Mouse (Mus musculus) adrenal gland, postnatal 10 days (tissue): ENCODE data around the gene Smyd1. TPM values are rescaled to one million over a fixed set of nuclear protein-coding genes. Genes with fewer than 3 reads are reported as not detected.
"Not testable (repeated sequence)": the region's sequence is repeated elsewhere in the genome, so short reads cannot be mapped to it uniquely, and the experiment has no call there.

Source experiments
- DNase-seq: peaks from one replicate; pipeline ENCODE4 v3.0.0; 2021; ENCODE audit warnings: mixed read lengths
- long read RNA-seq, 2 experiments: library from polyadenylated mRNA; stranded (forward); transcript quantifications; one replicate each; pipeline ENCODE4 v2.0.0; 2021
- total RNA-seq, 2 experiments: library from RNA; stranded (reverse); gene quantifications; 2 replicates each; pipeline ENCODE4 v1.2.3; 2021

Smyd1 gene
- total RNA-seq: 10 to 100 TPM in 1 of 2 experiments, 1 to 10 TPM in 1; 5.0 to 17.9 TPM
- long read RNA-seq, experiment 1, partial matches to known transcripts: 1 of 2 reads
- long read RNA-seq, experiment 1, other reads (novel, unspliced or antisense): 0 of 2 reads
- long read RNA-seq, experiment 2, partial matches to known transcripts: 0 of 5 reads
- long read RNA-seq, experiment 2, other reads (novel, unspliced or antisense): 4 of 5 reads

- no peak for DNase-seq
Observed at GRCm38 (mm10) chr6:71321826-71322283, at the start of gene Smyd1. Smyd1 (minus strand) TSS chr6:71322233.

- DNase-seq: no peak
Observed at GRCm38 (mm10) chr6:71371085-71371605, 49.1 kb upstream of the Smyd1 start.

GRCm38 (mm10) chr6:71369416-71369815 is 47.4 kb upstream of the Smyd1 start:
- no peak for DNase-seq

GRCm38 (mm10) chr6:71363995-71364394 is 42.0 kb upstream of the Smyd1 start:
- DNase-seq: no peak

GRCm38 (mm10) chr6:71361156-71361670 is 39.2 kb upstream of the Smyd1 start:
- DNase-seq: no peak

- no peak for DNase-seq
Observed at GRCm38 (mm10) chr6:71360751-71361150, 38.7 kb upstream of the Smyd1 start.

GRCm38 (mm10) chr6:71360221-71360620 is 38.2 kb upstream of the Smyd1 start:
- DNase-seq: no peak

- DNase-seq: no peak
Observed at GRCm38 (mm10) chr6:71357493-71357892, 35.5 kb upstream of the Smyd1 start.

GRCm38 (mm10) chr6:71353722-71354121 is 31.7 kb upstream of the Smyd1 start:
- DNase-seq: no peak

- no peak for DNase-seq
Observed at GRCm38 (mm10) chr6:71352866-71353427, 30.9 kb upstream of the Smyd1 start.

GRCm38 (mm10) chr6:71352201-71352600 is 30.2 kb upstream of the Smyd1 start:
- no peak for DNase-seq

GRCm38 (mm10) chr6:71351201-71351600 is 29.2 kb upstream of the Smyd1 start:
- no peak for DNase-seq

GRCm38 (mm10) chr6:71348006-71348405 is 26.0 kb upstream of the Smyd1 start:
- DNase-seq: no peak

- no peak for DNase-seq
Observed at GRCm38 (mm10) chr6:71341179-71341578, 19.1 kb upstream of the Smyd1 start.

GRCm38 (mm10) chr6:71339351-71339750 is 17.3 kb upstream of the Smyd1 start:
- DNase-seq: no peak

- no peak for DNase-seq
Observed at GRCm38 (mm10) chr6:71338941-71339340, 16.9 kb upstream of the Smyd1 start.

- DNase-seq: no peak
Observed at GRCm38 (mm10) chr6:71337666-71338065, 15.6 kb upstream of the Smyd1 start.

- no peak for DNase-seq
Observed at GRCm38 (mm10) chr6:71333578-71334273, 11.7 kb upstream of the Smyd1 start.

GRCm38 (mm10) chr6:71333031-71333430 is 11.0 kb upstream of the Smyd1 start:
- no peak for DNase-seq

GRCm38 (mm10) chr6:71332236-71332965 is 10.4 kb upstream of the Smyd1 start:
- no peak for DNase-seq

- not testable (repeated sequence) for DNase-seq
Observed at GRCm38 (mm10) chr6:71331491-71331890, 9.5 kb upstream of the Smyd1 start.

GRCm38 (mm10) chr6:71330486-71330885 is 8.5 kb upstream of the Smyd1 start:
- DNase-seq: no peak
